Mouse (Mus musculus): ENCODE measurements around the gene Tradd. TPM values are rescaled to one million over a fixed set of nuclear protein-coding genes. Genes with fewer than 3 reads are reported as not detected.
A peak's percentile ranks its signal among the peaks of the same experiment; 100 is the strongest.

Tradd gene
- total and polyA plus RNA-seq, 2 experiments from 2014 or later = 7.5 to 8.0 TPM

DNA sequence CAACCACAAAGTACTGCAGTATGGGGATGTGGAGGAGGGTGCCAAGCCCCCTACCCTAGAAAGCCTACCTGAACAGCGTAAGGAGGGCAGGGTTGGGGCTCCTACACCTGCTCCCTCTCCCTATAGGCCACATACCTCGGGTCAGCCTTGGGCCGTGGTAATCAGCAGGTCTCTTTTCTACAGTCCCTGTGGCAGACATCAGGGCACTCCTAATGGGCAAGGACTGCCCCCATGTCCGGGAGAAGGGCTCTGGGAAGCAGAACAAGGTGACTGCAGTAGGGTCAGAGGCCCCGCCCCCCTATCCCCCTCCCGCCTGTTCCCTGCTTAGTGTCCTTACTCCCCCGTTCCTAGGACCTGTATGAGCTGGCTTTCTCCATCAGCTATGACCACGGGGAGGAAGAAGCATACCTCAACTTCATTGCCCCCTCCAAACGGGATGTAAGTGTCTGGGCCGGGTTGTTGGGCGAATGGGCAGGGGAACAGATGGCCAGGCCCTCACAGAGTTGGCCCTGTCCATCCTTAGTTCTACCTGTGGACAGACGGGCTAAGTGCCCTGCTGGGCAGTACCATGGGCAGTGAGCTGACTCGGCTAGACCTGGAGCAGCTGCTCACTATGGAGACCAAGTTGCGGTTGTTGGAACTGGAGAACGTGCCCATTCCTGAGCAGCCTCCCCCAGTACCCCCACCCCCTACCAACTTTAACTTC is 44.9 kb upstream of the Tradd start:
- H3K27me3 ChIP-seq (ENCODE audit: insufficient read depth, low read length) = no peaks in the 10 kb centered on the region
- no peak overlapping the region for H3K27ac ChIP-seq (ENCODE audit: low read depth, low read length)
- peaks cover 51% of the 10 kb centered on the region for H3K36me3 ChIP-seq (ENCODE audit: insufficient read depth, low read length)
- peaks cover 9% of the 10 kb centered on the region; the same call in 1 of the 2 replicates for H3K4me1 ChIP-seq (ENCODE audit: insufficient read depth, low read length)
- no peak for TF ChIP-seq CTCF (IDR thresholded peaks at IDR 0.05)
- no peaks in the 10 kb centered on the region for H3K9me3 ChIP-seq (ENCODE audit: low read length)
- H3K9ac ChIP-seq (replicated peaks; ENCODE audit: low read length, poor library complexity, severe bottlenecking) = no peak overlapping the region
- no peak overlapping the region for H3K4me3 ChIP-seq (ENCODE audit: low read depth, low read length)
- DNase-seq (ENCODE audit: low spot score) (no peak), ATAC-seq (ENCODE audit: low FRiP score) (no peak)
- WGBS = 84% methylated on average over 15 of the region's 15 CpGs
- no peak overlapping the region for H3K4me2 ChIP-seq (ENCODE audit: low read depth, low read length, poor library complexity, severe bottlenecking)

- no peak overlapping the region for H3K4me3 ChIP-seq (ENCODE audit: low read depth, low read length)
- WGBS = 94% methylated on average over 10 of the region's 10 CpGs
- no peak overlapping the region for H3K4me2 ChIP-seq (ENCODE audit: low read depth, low read length, poor library complexity, severe bottlenecking)
- peaks cover 9% of the 10 kb centered on the region; the same call in 1 of the 2 replicates for H3K4me1 ChIP-seq (ENCODE audit: insufficient read depth, low read length)
- H3K36me3 ChIP-seq (ENCODE audit: insufficient read depth, low read length) = peaks cover 49% of the 10 kb centered on the region
- no peaks in the 10 kb centered on the region for H3K27me3 ChIP-seq (ENCODE audit: insufficient read depth, low read length)
- ATAC-seq (ENCODE audit: low FRiP score) (no peak), DNase-seq (ENCODE audit: low spot score) (no peak)
- H3K9ac ChIP-seq (replicated peaks; ENCODE audit: low read length, poor library complexity, severe bottlenecking) = no peak overlapping the region
- H3K27ac ChIP-seq (ENCODE audit: low read depth, low read length) = no peak overlapping the region
- H3K9me3 ChIP-seq (ENCODE audit: low read length) = no peaks in the 10 kb centered on the region
- TF ChIP-seq CTCF (IDR thresholded peaks at IDR 0.05) = no peak
Observed at GRCm38 (mm10) chr8:105308428-105308827, 44.0 kb upstream of the Tradd start.

GRCm38 (mm10) chr8:105307670-105308069 is 43.3 kb upstream of the Tradd start:
- TF ChIP-seq CTCF (IDR thresholded peaks at IDR 0.05) = no peak
- Histone ChIP-seq H3K4me1 (ENCODE audit: insufficient read depth, low read length) (peaks cover 9% of the 10 kb centered on the region; the same call in 1 of the 2 replicates), H3K9me3 (ENCODE audit: low read length) (no peaks in the 10 kb centered on the region), H3K27ac (ENCODE audit: low read depth, low read length) (no peak overlapping the region), H3K27me3 (ENCODE audit: insufficient read depth, low read length) (no peaks in the 10 kb centered on the region), H3K36me3 (ENCODE audit: insufficient read depth, low read length) (peaks cover 46% of the 10 kb centered on the region), H3K4me3 (ENCODE audit: low read depth, low read length) (no peak overlapping the region), H3K4me2 (ENCODE audit: low read depth, low read length, poor library complexity, severe bottlenecking) (no peak overlapping the region), H3K9ac (replicated peaks; ENCODE audit: low read length, poor library complexity, severe bottlenecking) (no peak overlapping the region)
- no peak for DNase-seq (ENCODE audit: low spot score)
- no peak for ATAC-seq (ENCODE audit: low FRiP score)
- WGBS = 92% methylated on average over 13 of the region's 13 CpGs

DNA sequence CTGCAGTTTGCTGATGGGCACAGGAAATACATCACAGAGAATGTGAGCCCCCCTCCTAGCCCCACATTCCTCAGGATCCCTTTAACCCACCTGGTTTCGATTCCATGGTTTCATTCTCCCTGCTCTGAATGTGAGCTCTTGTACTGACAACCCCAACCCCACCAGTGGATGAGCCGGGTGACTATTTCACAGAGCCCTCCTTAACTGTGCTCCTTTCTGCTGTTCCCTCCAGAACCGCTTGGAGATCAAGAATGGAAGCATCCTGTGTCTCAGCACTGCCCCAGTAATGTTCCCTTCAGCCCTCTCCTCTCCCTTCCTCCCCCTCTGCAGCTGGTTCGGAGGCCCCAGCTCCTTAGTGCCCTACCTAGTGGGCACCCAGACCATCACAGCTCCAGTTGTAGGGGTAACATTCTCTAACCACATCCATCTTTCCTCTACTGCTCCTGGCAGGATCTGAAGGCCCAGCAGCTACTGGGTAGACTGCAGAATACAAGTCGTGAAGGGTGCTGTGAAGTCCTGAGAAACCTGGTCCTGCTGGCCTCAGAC is 41.8 kb upstream of the Tradd start:
- peak; percentile 15; the same call in 1 of the 2 replicates for ATAC-seq (ENCODE audit: low FRiP score)
- Histone ChIP-seq H3K4me1 (ENCODE audit: insufficient read depth, low read length) (peaks cover 9% of the 10 kb centered on the region; the same call in 1 of the 2 replicates), H3K9me3 (ENCODE audit: low read length) (no peaks in the 10 kb centered on the region), H3K9ac (replicated peaks; ENCODE audit: low read length, poor library complexity, severe bottlenecking) (peak overlapping the region; percentile 44; the same call in 1 of the 2 replicates), H3K4me2 (ENCODE audit: low read depth, low read length, poor library complexity, severe bottlenecking) (peak overlapping the region; percentile 47), H3K27me3 (ENCODE audit: insufficient read depth, low read length) (no peaks in the 10 kb centered on the region), H3K27ac (ENCODE audit: low read depth, low read length) (no peak overlapping the region), H3K4me3 (ENCODE audit: low read depth, low read length) (no peak overlapping the region), H3K36me3 (ENCODE audit: insufficient read depth, low read length) (peaks cover 48% of the 10 kb centered on the region)
- 59% methylated on average over 5 of the region's 5 CpGs for WGBS
- DNase-seq (ENCODE audit: low spot score) = no peak
- TF ChIP-seq CTCF (IDR thresholded peaks at IDR 0.05) = no peak

DNA sequence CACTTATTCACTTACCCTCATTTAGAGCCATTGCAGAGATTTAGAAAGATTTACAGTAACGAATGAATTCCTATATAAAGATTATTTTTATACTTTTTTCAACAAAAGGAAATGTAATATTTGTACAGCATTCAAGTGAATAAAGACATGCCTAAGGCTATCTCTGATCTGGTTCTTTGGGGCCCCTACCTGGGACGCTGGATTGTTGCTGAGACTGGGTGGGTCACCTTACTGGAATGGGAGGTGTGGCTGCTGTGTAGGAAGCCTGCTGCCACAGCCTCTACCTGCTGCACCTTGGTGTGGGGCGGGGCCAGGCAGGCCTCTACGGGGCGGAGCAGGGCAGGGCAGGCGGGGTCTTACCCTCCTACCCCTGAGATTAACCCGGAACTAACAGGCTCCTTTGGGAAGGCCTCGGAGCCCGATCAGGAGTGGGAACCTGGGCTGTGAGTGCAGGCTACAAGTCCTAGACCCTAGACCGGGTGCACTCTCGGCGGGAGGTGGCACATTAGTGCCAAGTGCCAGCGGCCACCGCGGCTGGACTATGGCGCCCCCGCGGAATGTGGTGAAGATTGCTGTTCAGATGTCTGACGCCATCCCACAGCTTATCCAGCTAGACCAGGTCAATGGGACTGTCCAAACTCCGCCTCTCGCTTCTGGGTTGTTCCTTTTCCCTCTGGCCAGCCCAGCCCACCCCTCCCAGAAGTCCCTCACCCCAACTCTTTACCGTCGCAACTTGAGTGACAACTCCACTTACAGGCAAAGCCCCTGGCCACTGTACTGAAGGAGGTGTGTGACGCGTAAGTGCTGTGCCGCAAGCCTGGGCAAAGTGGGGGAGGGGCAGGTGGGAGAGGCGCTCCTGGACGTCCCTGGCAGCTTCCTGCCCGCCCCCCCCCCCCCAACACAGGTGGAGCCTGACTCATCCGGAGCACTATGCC is 41.1 kb upstream of the Tradd start, which contains the start of gene Elmo3:
Gene Elmo3, plus strand, starts transcription at position 391 of the 935 bp plus-strand sequence.
- peak; percentile 28; the same call in 1 of the 2 replicates for TF ChIP-seq CTCF (IDR thresholded peaks at IDR 0.05)
- H3K36me3 ChIP-seq (ENCODE audit: insufficient read depth, low read length) = peaks cover 53% of the 10 kb centered on the region
- no peaks in the 10 kb centered on the region for H3K27me3 ChIP-seq (ENCODE audit: insufficient read depth, low read length)
- 9% methylated on average over 30 of the region's 30 CpGs for WGBS
- peak within 1 kb of the TSS; percentile 44 for H3K9ac ChIP-seq (replicated peaks; ENCODE audit: low read length, poor library complexity, severe bottlenecking)
- peak within 1 kb of the TSS; percentile 47 for H3K4me2 ChIP-seq (ENCODE audit: low read depth, low read length, poor library complexity, severe bottlenecking)
- peaks cover 9% of the 10 kb centered on the region; the same call in 1 of the 2 replicates for H3K4me1 ChIP-seq (ENCODE audit: insufficient read depth, low read length)
- peak within 1 kb of the TSS; percentile 10; the same call in 1 of the 2 replicates for H3K4me3 ChIP-seq (ENCODE audit: low read depth, low read length)
- ATAC-seq (ENCODE audit: low FRiP score) (peak; percentile 51), DNase-seq (ENCODE audit: low spot score) (peak; percentile 55)
- no peak within 1 kb of the TSS for H3K27ac ChIP-seq (ENCODE audit: low read depth, low read length)
- H3K9me3 ChIP-seq (ENCODE audit: low read length) = no peaks in the 10 kb centered on the region
